Mouse (Mus musculus): ENCODE results near the gene Ccpg1.

Ccpg1 gene

DNA sequence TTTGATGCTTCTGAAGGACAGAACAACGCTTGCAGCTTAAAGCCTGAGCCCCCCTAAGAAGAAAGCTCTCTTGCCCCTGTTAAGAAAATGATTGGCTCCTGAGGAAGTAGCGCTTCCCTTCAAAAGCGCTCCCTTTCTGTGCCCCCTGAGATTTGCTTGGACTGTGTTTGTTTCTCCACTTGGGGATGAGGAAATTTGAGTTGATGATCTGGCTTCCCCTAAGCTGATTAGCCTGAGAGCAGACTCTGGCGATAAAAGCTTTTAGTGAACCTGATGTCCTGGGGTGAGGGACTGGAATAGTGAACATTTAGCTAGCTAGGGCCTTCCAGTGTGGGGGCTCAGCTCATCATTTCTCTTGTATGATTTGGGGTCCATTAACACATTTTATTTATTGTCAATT is 63.7 kb downstream of the Ccpg1 start:
- no peak for DNase-seq

DNA sequence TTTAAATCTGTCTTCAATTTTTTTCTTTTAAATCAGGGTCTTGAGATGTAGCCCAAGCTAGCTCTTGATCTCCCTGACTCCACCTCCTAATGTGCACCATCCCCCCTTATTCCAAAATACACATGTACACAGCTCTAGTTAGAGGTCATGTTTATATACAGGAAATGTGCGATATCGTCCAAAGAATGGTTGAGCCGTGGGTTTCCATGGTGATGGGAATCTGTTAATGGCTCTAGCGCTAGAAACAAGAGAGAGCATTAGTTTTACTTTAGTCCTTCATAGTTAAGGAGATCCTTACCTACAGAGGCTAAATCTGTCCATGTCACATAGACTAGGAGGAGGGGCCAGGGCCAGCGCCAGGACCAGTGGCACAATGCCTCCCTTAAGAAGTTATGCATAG is 64.6 kb downstream of the Ccpg1 start:
- DNase-seq, result no peak

DNA sequence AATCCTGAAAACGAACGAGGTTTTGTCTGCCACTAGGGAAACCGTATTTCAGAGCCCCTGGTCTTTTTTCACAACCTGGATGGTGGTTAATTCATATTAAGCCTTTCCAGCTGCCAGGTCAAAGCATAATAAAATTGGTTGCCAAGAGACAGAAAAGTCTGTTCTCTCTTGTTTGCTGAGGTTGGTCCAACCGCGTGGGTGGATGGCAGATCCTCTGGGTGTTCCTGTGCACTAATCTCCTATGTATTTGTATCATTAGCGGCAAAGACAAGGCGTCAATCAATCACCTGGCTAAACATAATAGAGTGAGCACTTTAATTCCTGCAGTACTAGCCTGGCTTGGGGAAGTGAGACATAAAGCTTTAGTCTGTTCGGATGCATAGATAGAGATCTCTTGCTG is 65.4 kb downstream of the Ccpg1 start:
- no peak for DNase-seq

DNA sequence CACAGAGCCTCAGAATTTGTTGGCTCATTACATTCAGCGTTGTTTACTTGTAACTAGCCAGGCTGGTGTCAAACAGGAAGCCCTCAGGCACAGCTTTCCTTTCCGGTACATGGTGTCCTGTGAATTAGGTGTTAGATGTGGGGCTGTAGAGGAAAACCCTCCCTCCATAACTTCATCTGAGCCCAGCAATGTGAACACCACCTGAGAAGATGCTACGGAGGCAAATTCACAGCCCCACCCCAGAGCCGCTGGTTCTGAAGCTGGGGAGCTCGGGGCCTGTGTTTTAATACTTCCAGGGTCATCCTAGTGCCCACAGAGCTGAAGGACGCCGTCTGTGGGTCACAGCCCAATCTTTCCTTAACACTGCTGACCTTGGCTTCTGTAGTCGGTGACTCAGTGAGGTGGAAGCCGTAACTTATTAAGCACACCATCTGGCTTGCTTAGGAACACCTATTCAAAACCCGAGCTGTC is 70.2 kb downstream of the Ccpg1 start:
- no peak for DNase-seq

- no peak for DNase-seq
These were observed 74.0 kb downstream of the Ccpg1 start for GRCm38 (mm10) chr9:73059224-73059623.

DNA sequence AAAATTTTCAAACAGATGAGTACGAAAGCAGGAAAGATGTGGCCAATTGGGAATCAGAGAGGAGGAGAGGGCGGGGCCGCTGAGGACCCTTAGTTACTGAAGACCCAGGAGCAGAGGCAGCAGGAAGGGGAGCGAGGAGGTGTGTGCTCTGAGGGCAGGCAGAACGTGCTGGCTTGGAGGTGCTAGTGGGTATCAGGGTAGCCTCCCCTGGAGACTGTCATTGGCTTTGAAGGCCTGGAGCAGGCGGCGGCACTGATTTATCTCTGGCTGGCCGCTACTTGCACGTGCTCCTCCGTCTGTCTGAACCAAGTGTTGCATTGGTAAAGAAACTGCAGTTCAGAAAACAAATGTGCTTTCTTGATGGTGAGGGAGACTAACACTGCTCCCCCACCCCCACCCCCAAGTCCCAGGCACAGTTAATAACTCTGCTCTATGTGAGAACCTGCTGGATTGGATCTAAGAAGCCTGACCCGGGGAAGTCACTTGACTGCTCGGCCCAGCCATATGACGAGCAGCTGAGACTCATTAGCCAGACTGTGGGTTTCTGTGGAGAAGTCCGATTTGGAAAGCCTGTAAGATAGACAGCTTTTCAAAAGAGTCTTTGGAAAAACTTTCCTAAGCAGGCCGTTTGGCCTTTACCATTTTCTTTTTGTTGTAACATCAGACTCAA is 78.5 kb downstream of the Ccpg1 start:
- no peak for DNase-seq
